Mouse (Mus musculus): ENCODE results near the gene Psme1. TPM values are rescaled to one million over a fixed set of nuclear protein-coding genes. Genes with fewer than 3 reads are reported as not detected.
A peak's percentile ranks its signal among the peaks of the same experiment; 100 is the strongest.

The Psme1 gene
- total and polyA plus RNA-seq, 3 experiments = 85.9 to 205 TPM; not detected in 1

DNA sequence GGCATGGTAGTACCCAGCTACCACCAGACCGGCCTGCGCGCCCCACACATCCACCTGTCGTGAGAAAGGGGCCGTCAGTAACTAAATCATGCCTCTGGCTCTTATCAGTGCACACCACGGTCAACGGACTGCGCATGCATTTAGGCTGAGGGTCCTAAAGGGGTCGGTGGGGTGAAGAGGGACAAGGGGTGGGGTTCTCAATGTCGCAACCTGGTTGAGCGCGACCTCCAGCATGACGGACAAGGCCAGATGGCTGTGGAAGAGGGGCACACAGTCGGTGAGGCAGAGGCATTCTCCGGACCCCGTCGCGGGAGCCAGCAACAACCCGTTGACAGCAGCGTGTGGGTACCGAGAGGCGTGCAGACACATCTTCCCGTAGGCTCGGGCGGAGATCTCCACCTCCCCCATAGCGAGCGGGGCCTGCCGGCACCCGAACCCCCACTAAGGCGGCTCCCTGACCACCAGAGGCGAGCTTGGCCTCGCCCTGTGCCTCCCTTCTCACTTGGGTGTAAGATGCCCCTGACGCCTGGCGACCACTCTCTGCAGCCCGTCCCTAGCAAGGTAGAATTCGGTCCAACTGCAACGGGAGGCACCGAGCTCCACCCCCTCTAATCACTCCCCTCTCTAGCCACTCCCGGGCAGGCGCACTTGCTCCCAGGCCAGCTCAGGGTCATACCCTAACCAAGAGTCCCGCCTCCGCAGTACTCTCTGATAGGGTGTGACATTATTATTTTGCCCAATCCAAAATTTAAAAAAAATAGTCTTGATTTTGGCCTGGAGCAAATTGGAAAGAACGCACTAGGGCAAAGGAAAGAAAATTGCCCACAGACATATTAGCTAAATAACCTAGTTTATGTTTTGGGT, 7.0 kb downstream of the Psme1 start, which contains the start of gene Emc9 (continued):
- TF ChIP-seq ETS1 (IDR thresholded peaks at IDR 0.05; ENCODE audit: low read depth, low read length) (0 out of 2 replicates have a peak, but pooled peaks have one; percentile 6), MYB (IDR thresholded peaks at IDR 0.05; ENCODE audit: low read depth, low read length) (no peak), ZMIZ1 (IDR thresholded peaks at IDR 0.05; ENCODE audit: low read depth, low read length) (no peak; the same call in 1 of the 2 replicates), GATA1 (IDR thresholded peaks at IDR 0.05; ENCODE audit: low read depth, low read length) (peak; percentile 49; the same call in 1 of the 2 replicates), MAFK (IDR thresholded peaks at IDR 0.05; ENCODE audit: borderline replicate concordance, low read depth, low read length) (no peak), ZKSCAN1 (IDR thresholded peaks at IDR 0.05; ENCODE audit: low read depth, low read length) (no peak), ELF1 (IDR thresholded peaks at IDR 0.05; ENCODE audit: low read depth, low read length) (no peak), EP300 (IDR thresholded peaks at IDR 0.05; ENCODE audit: low read depth in 1 of 2, low read length in 2 of 2) (peak in 1 of 2 experiments; percentile 51; a peak in 1 of 4 replicates), HCFC1 (IDR thresholded peaks at IDR 0.05; ENCODE audit: low read depth, low read length) (peak; percentile 55), TBP (IDR thresholded peaks at IDR 0.05; ENCODE audit: low read depth, low read length) (no peak), UBTF (IDR thresholded peaks at IDR 0.05; ENCODE audit: borderline replicate concordance, insufficient read depth, low read depth, low read length) (no peak; the same call in 1 of the 2 replicates)

DNA sequence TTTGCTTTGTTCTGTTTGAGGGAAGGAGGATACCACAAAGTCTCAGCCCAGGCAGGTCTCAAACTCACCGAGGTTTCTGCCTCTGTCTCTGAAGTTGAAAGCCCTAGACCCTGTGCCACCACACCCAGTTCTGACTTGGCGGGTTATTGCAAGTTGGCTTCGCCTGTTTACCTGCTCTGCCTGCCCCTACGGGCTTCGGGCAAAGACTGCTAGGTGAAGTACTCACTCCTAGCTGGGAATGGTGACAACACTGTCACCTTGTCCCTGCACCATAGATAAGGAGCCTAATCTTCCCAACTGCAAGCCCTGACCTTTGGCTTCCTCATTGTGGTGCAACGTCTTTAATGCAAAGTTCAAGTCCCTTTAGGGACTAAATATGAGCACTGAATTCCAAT, 7.6 kb downstream of the Psme1 start:
- Histone ChIP-seq H3K36me3 (ENCODE audit: control insufficient read depth in 1 of 2, insufficient read depth in 2 of 2, low read length in 2 of 2) (peaks cover 0 to 34% of the 10 kb centered on the region in 2 experiments; a peak in 2 of 4 replicates), H3K27ac (ENCODE audit: control insufficient read depth, low read depth, low read length) (peak overlapping the region; percentile 100), H3K4me3 (ENCODE audit: control insufficient read depth in 1 of 2, insufficient read depth in 1 of 2, low read depth in 2 of 2, low read length in 2 of 2) (peak overlapping the region; percentile 78 to 82), H3K27me3 (ENCODE audit: control insufficient read depth in 1 of 2, insufficient read depth in 2 of 2, low read length in 2 of 2) (no peaks in the 10 kb centered on the region), H3K79me2 (ENCODE audit: control insufficient read depth, insufficient read depth, low read length, poor library complexity) (peaks cover 12% of the 10 kb centered on the region), H3K9ac (ENCODE audit: control insufficient read depth, low read depth, low read length, poor library complexity, severe bottlenecking) (peak overlapping the region; percentile 73), H3K4me1 (ENCODE audit: control insufficient read depth in 1 of 2, insufficient read depth in 2 of 2, low read length in 2 of 2) (peaks cover 3 to 41% of the 10 kb centered on the region in 2 experiments), H3K9me3 (replicated peaks; ENCODE audit: insufficient read depth, low read length) (no peaks in the 10 kb centered on the region)
- DNase-seq (ENCODE audit: low read depth, low spot score) = peak; percentile 81
- TF ChIP-seq SIN3A (IDR thresholded peaks at IDR 0.05; ENCODE audit: low read length) (peak; percentile 34; the same call in 1 of the 2 replicates), ZC3H11A (IDR thresholded peaks at IDR 0.05; ENCODE audit: low read depth, low read length) (no peak), ZNF384 (IDR thresholded peaks at IDR 0.05; ENCODE audit: low read depth, low read length) (no peak), CHD1 (IDR thresholded peaks at IDR 0.05; ENCODE audit: low read depth, low read length) (0 out of 2 replicates have a peak, but pooled peaks have one; percentile 0), EP300 (IDR thresholded peaks at IDR 0.05; ENCODE audit: low read depth in 1 of 2, low read length in 2 of 2) (peak; percentile 89 to 92), HCFC1 (IDR thresholded peaks at IDR 0.05; ENCODE audit: low read depth, low read length) (no peak), CHD2 (IDR thresholded peaks at IDR 0.05; ENCODE audit: low read length) (no peak), TBP (IDR thresholded peaks at IDR 0.05; ENCODE audit: low read depth, low read length) (peak; percentile 68; the same call in 1 of the 2 replicates), POLR2AphosphoS5 (IDR thresholded peaks at IDR 0.05; ENCODE audit: borderline replicate concordance, low read depth, low read length) (no peak), MYB (IDR thresholded peaks at IDR 0.05; ENCODE audit: low read depth, low read length) (peak; percentile 88), MXI1 (IDR thresholded peaks at IDR 0.05; ENCODE audit: low read depth, low read length) (no peak), MEF2A (IDR thresholded peaks at IDR 0.05; ENCODE audit: extremely low read depth, insufficient replicate concordance, low read depth, low read length, poor library complexity, severe bottlenecking) (no peak), NRF1 (IDR thresholded peaks at IDR 0.05; ENCODE audit: insufficient read depth, low read depth, low read length, poor library complexity, severe bottlenecking) (no peak), POLR2A (IDR thresholded peaks at IDR 0.05; ENCODE audit: control insufficient read depth in 1 of 2, insufficient read depth in 1 of 2, low read depth in 1 of 2, low read length in 2 of 2, poor library complexity in 1 of 2) (no peak; a peak in 1 of 4 replicates), NELFE (IDR thresholded peaks at IDR 0.05; ENCODE audit: low read depth, low read length) (no peak; the same call in 1 of the 2 replicates), USF2 (IDR thresholded peaks at IDR 0.05; ENCODE audit: borderline replicate concordance in 1 of 2, insufficient read depth in 1 of 2, low read depth in 1 of 2, low read length in 2 of 2) (no peak), TCF12 (IDR thresholded peaks at IDR 0.05; ENCODE audit: low read depth, low read length) (peak; percentile 87), RCOR1 (IDR thresholded peaks at IDR 0.05; ENCODE audit: low read depth, low read length) (peak; percentile 60; the same call in 1 of the 2 replicates), MAX (IDR thresholded peaks at IDR 0.05; ENCODE audit: low read length) (no peak; the same call in 1 of the 2 replicates), TAL1 (IDR thresholded peaks at IDR 0.05; ENCODE audit: low read length) (peak; percentile 70), GATA1 (IDR thresholded peaks at IDR 0.05; ENCODE audit: low read depth, low read length) (peak; percentile 96), MAFK (IDR thresholded peaks at IDR 0.05; ENCODE audit: borderline replicate concordance, low read depth, low read length) (no peak), JUND (IDR thresholded peaks at IDR 0.05; ENCODE audit: low read depth, low read length) (0 out of 2 replicates have a peak, but pooled peaks have one; percentile 24), MYC (IDR thresholded peaks at IDR 0.05; ENCODE audit: low read depth, low read length) (no peak; the same call in 1 of the 2 replicates), USF1 (IDR thresholded peaks at IDR 0.05; ENCODE audit: low read depth, low read length) (no peak), ELF1 (IDR thresholded peaks at IDR 0.05; ENCODE audit: low read depth, low read length) (no peak; the same call in 1 of the 2 replicates)
